Mouse (Mus musculus): Measurements from ENCODE around the gene Zswim9.

- TF ChIP-seq POLR2A (IDR thresholded peaks at IDR 0.05; ENCODE audit: borderline replicate concordance, insufficient read depth, low read length) = no peak
- no peak for TF ChIP-seq CTCF (IDR thresholded peaks at IDR 0.05; ENCODE audit: borderline replicate concordance, insufficient read depth, low read depth, low read length)
Measured at GRCm38 (mm10) chr7:13321424-13321823, 42.9 kb upstream of the Zswim9 start.
